Mouse (Mus musculus) bone marrow, adult 2 months (tissue): ENCODE data around the gene Gm44511. TPM values are rescaled to one million over a fixed set of nuclear protein-coding genes. Genes with fewer than 3 reads are reported as not detected.
A peak's percentile ranks its signal among the peaks of the same experiment; 100 is the strongest.

Source experiments
- H3K27ac ChIP-seq: fragments of 200-500 bp; 2 replicates; pipeline ENCODE4 v1.5.1; 2012; ENCODE audit warnings: low read depth, mild to moderate bottlenecking, control low read depth, inconsistent platforms, low read length; ENCODE audit not compliant: control insufficient read depth, poor library complexity, insufficient read depth
- H3K4me1 ChIP-seq: fragments of 200-500 bp; 2 replicates; pipeline ENCODE4 v1.6.1; 2011; ENCODE audit warnings: low read length; ENCODE audit not compliant: control insufficient read depth, insufficient read depth
- H3K4me3 ChIP-seq: fragments of 200-500 bp; replicated peaks from 2 replicates; pipeline ENCODE3; 2011; ENCODE audit warnings: mild to moderate bottlenecking, low read depth, low read length, control low read depth; ENCODE audit not compliant: control insufficient read depth
- CTCF ChIP-seq: fragments of 200-500 bp; IDR thresholded peaks from 2 replicates; pipeline ENCODE4 v1.5.1; 2011; ENCODE audit warnings: low read length, control low read depth; ENCODE audit not compliant: control insufficient read depth, insufficient read depth
- POLR2A ChIP-seq: fragments of 200-500 bp; IDR thresholded peaks from 2 replicates; pipeline ENCODE4 v1.6.1; 2011; ENCODE audit warnings: low read depth, mild to moderate bottlenecking, control low read depth, low read length, borderline replicate concordance; ENCODE audit not compliant: control insufficient read depth
- WGBS: fragments of 180-500 bp; shearing (Covaris S2); methylation state at CpG from one replicate; pipeline ENCODE4 v1.1.7; 2018; 5-methylcytosine and 5-hydroxymethylcytosine counted together
- polyA plus RNA-seq: library from polyadenylated mRNA; stranded (reverse); fragments of >200 nt; gene quantifications from 2 replicates; pipeline ENCODE4 v1.2.4, GENCODE M21; 2011; ENCODE audit warnings: low replicate concordance; ENCODE audit not compliant: missing spikeins, insufficient read depth, insufficient read length

Gm44511 gene
- 2.3 TPM in 1 of 2 replicates, not detected in the other for polyA plus RNA-seq

GRCm38 (mm10) chr6:128826132-128826531, at the start of gene Gm44511, which contains the start of gene Klrb1b:
TSS of gene Gm44511 (minus strand) at chr6:128826315.
TSS of gene Klrb1b (minus strand) at chr6:128826331.
- Histone ChIP-seq H3K27ac (no peak within 1 kb of the TSS), H3K4me3 (no peak within 1 kb of the TSS), H3K4me1 (no peaks in the 10 kb centered on the region)
- WGBS: 38% methylated on average over 6 of the region's 6 CpGs
- no peak for TF ChIP-seq POLR2A
- TF ChIP-seq CTCF: no peak

- Histone ChIP-seq H3K4me3 (no peak overlapping the region), H3K27ac (no peak overlapping the region), H3K4me1 (no peaks in the 10 kb centered on the region)
- TF ChIP-seq POLR2A: no peak
- no peak for TF ChIP-seq CTCF
- 69% methylated on average over 1 of the region's 1 CpGs for WGBS
Observed at GRCm38 (mm10) chr6:128871910-128872610, 45.9 kb upstream of the Gm44511 start.

- no peaks in the 10 kb centered on the region for H3K4me1 ChIP-seq
- no peak for TF ChIP-seq POLR2A
- TF ChIP-seq CTCF: no peak
- WGBS: 64% methylated on average over 3 of the region's 3 CpGs
Observed at GRCm38 (mm10) chr6:128868861-128869260, 42.7 kb upstream of the Gm44511 start.

GRCm38 (mm10) chr6:128857976-128858375, 31.9 kb upstream of the Gm44511 start:
- 79% methylated on average over 2 of the region's 2 CpGs for WGBS

More at GRCm38 (mm10) chr6:128868861-128869260, 42.7 kb upstream of the Gm44511 start:
- Histone ChIP-seq H3K4me3 (no peak overlapping the region), H3K27ac (no peak overlapping the region)

GRCm38 (mm10) chr6:128856250-128856649, 30.1 kb upstream of the Gm44511 start:
- Histone ChIP-seq H3K4me1 (peaks cover 5% of the 10 kb centered on the region), H3K27ac (0 out of 2 replicates have a peak overlapping the region, but pooled peaks have one; percentile 4), H3K4me3 (no peak overlapping the region)
- 8% methylated on average over 5 of the region's 5 CpGs for WGBS
- TF ChIP-seq POLR2A: no peak
- TF ChIP-seq CTCF: no peak

More at GRCm38 (mm10) chr6:128857976-128858375, 31.9 kb upstream of the Gm44511 start:
- TF ChIP-seq CTCF (no peak), POLR2A (no peak)
- no peak overlapping the region for H3K4me3 ChIP-seq
- H3K4me1 ChIP-seq: peaks cover 3% of the 10 kb centered on the region
- H3K27ac ChIP-seq: no peak overlapping the region

GRCm38 (mm10) chr6:128855477-128855876, 29.4 kb upstream of the Gm44511 start:
- 27% methylated on average over 1 of the region's 1 CpGs for WGBS

GRCm38 (mm10) chr6:128854895-128855294, 28.8 kb upstream of the Gm44511 start:
- 83% methylated on average over 3 of the region's 3 CpGs for WGBS
- TF ChIP-seq POLR2A (no peak), CTCF (no peak)
- Histone ChIP-seq H3K4me3 (no peak overlapping the region), H3K4me1 (peaks cover 6% of the 10 kb centered on the region), H3K27ac (no peak overlapping the region)

More at GRCm38 (mm10) chr6:128855477-128855876, 29.4 kb upstream of the Gm44511 start:
- H3K4me1 ChIP-seq: peaks cover 6% of the 10 kb centered on the region
- TF ChIP-seq POLR2A (no peak), CTCF (no peak)
- peak overlapping the region; percentile 25; the same call in 1 of the 2 replicates for H3K27ac ChIP-seq
- no peak overlapping the region for H3K4me3 ChIP-seq

GRCm38 (mm10) chr6:128854024-128854820, 28.1 kb upstream of the Gm44511 start:
- peak overlapping the region; percentile 13 for H3K4me3 ChIP-seq
- peak overlapping the region; percentile 9; the same call in 1 of the 2 replicates for H3K27ac ChIP-seq
- TF ChIP-seq CTCF: no peak; the same call in 1 of the 2 replicates
- TF ChIP-seq POLR2A: no peak
- H3K4me1 ChIP-seq: peaks cover 7% of the 10 kb centered on the region
- WGBS: 52% methylated on average over 12 of the region's 12 CpGs
